ENCODE assay signal across 9 mouse cellular contexts in the genomic region with DNA sequence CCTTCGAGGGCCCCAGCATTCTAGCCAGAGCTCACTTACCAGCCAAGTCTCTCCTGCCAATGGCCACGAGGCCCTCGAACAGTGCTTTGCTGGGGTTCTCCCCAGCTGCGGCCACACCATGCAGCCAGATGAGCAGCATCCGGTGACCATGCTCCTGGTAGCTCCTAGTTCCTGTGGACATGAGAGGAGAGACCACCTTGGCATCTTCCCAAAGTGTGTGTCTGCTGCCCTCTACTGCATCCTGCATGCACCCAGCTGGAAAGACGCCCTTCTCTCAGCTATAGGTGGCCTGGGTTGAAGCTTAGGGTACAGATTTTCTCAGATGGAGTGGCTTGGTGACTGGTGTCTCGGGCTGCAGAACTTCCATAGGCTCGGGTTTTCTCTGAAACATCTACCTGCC. TPM values are rescaled to one million over a fixed set of nuclear protein-coding genes. Genes with fewer than 3 reads are reported as not detected.
DNase-seq lines count a peak whose midpoint lies in the region; ATAC-seq and TF ChIP-seq lines count a peak whose summit lies in the region.
"Had no signal": no experiment of that assay in that cellular context is flagged by ENCODE, and none has a peak within 500 bp of the region (broad histone marks: within the 10 kb centered on the region; RNA-seq: fewer than 3 reads in every experiment).

No protein-coding gene starts in this region.

- peak; percentile 71 for TF ChIP-seq CTCF in intestine, postnatal 0 days (IDR thresholded peaks at IDR 0.05; ENCODE audit: low read depth)

- H3K9me3 ChIP-seq in intestine, postnatal 0 days (ENCODE audit: control insufficient read depth): no peaks in the 10 kb centered on the region
- H3K9me3 ChIP-seq in intestine, embryonic 15.5 days: no peaks in the 10 kb centered on the region
- no peaks in the 10 kb centered on the region for H3K9me3 ChIP-seq in limb, embryonic 11.5 days (ENCODE audit: control insufficient read depth, low read length)
- H3K9me3 ChIP-seq: neural tube, embryonic 12.5 days had no signal

- H3K9ac ChIP-seq in intestine, postnatal 0 days (ENCODE audit: low read depth, low read length): no peak overlapping the region
- no peak overlapping the region for H3K9ac ChIP-seq in intestine, embryonic 15.5 days
- no peak overlapping the region for H3K9ac ChIP-seq in limb, embryonic 11.5 days (ENCODE audit: low read length)
- H3K9ac ChIP-seq: neural tube, embryonic 12.5 days had no signal

- no peaks in the 10 kb centered on the region for H3K27me3 ChIP-seq in intestine, postnatal 0 days (replicated peaks; ENCODE audit: control insufficient read depth, insufficient read depth, low read length)
- 0 out of 2 replicates have a peak, but pooled peaks cover 3% of the 10 kb centered on the region for H3K27me3 ChIP-seq in intestine, embryonic 15.5 days (replicated peaks)
- no peaks in the 10 kb centered on the region for H3K27me3 ChIP-seq in limb, embryonic 11.5 days (ENCODE audit: control insufficient read depth, insufficient read depth, low read length)
- H3K27me3 ChIP-seq: neural tube, embryonic 12.5 days had no signal

- H3K4me3 ChIP-seq in intestine, postnatal 0 days (ENCODE audit: low read depth, low read length): no peak overlapping the region
- H3K4me3 ChIP-seq in intestine, embryonic 15.5 days (replicated peaks): no peak overlapping the region
- H3K4me3 ChIP-seq in limb, embryonic 11.5 days (ENCODE audit: low read depth, low read length): no peak overlapping the region
- H3K4me3 ChIP-seq: neural tube, embryonic 12.5 days had no signal

- DNase-seq in thymus, postnatal 4 days: peak; percentile 34
- no peak for DNase-seq in thymus, postnatal 0 days (ENCODE audit: low spot score)
- DNase-seq in limb, embryonic 11.5 days (ENCODE audit: low spot score): peak; percentile 45
- DNase-seq in urinary bladder, adult 2 months (ENCODE audit: low spot score): no peak
- no peak for DNase-seq in layer of hippocampus, adult 18-20 months (ENCODE audit: low spot score in 2 of 2)

- no peak overlapping the region for H3K27ac ChIP-seq in intestine, postnatal 0 days (ENCODE audit: low read depth, low read length)
- no peak overlapping the region for H3K27ac ChIP-seq in intestine, embryonic 15.5 days
- no peak overlapping the region for H3K27ac ChIP-seq in limb, embryonic 11.5 days (replicated peaks; ENCODE audit: low read depth, low read length)
- H3K27ac ChIP-seq: neural tube, embryonic 12.5 days had no signal

- 61% methylated on average over 8 of the region's 8 CpGs for WGBS in intestine, postnatal 0 days
- WGBS in intestine, embryonic 15.5 days: 42% methylated on average over 8 of the region's 8 CpGs
- 63% methylated on average over 8 of the region's 8 CpGs for WGBS in limb, embryonic 11.5 days

- ATAC-seq in intestine, postnatal 0 days: no peak
- no peak for ATAC-seq in intestine, embryonic 15.5 days
- no peak for ATAC-seq in limb, embryonic 11.5 days (ENCODE audit: insufficient number of reproducible peaks, low FRiP score, low TSS enrichment, low read depth)
- no peak for ATAC-seq in monocyte, adult 5-6 weeks (replicated peaks; ENCODE audit: insufficient number of reproducible peaks, low FRiP score, low TSS enrichment, poor library complexity, severe bottlenecking)

- H3K36me3 ChIP-seq in intestine, postnatal 0 days (ENCODE audit: control insufficient read depth, insufficient read depth): no peaks in the 10 kb centered on the region
- H3K36me3 ChIP-seq in intestine, embryonic 15.5 days: no peaks in the 10 kb centered on the region
- no peaks in the 10 kb centered on the region for H3K36me3 ChIP-seq in limb, embryonic 11.5 days (ENCODE audit: control insufficient read depth, insufficient read depth, low read length)
- H3K36me3 ChIP-seq: neural tube, embryonic 12.5 days had no signal

- H3K4me2 ChIP-seq in intestine, postnatal 0 days (replicated peaks; ENCODE audit: low read depth): no peak overlapping the region
- H3K4me2 ChIP-seq in intestine, embryonic 15.5 days (replicated peaks): no peak overlapping the region
- no peak overlapping the region for H3K4me2 ChIP-seq in limb, embryonic 11.5 days (ENCODE audit: low read depth, severe bottlenecking)
- H3K4me2 ChIP-seq: neural tube, embryonic 12.5 days had no signal

- H3K4me1 ChIP-seq in intestine, postnatal 0 days (replicated peaks; ENCODE audit: control insufficient read depth, insufficient read depth, low read length): no peaks in the 10 kb centered on the region
- H3K4me1 ChIP-seq in intestine, embryonic 15.5 days (replicated peaks): 0 out of 2 replicates have a peak, but pooled peaks cover 3% of the 10 kb centered on the region
- no peaks in the 10 kb centered on the region for H3K4me1 ChIP-seq in limb, embryonic 11.5 days (ENCODE audit: control insufficient read depth, insufficient read depth, low read length)
- H3K4me1 ChIP-seq: neural tube, embryonic 12.5 days had no signal

RNA-seq across cellular contexts. Expression of a gene that starts 17.8 kb away (rescaled TPM):
- not detected in 2 replicates for polyA plus RNA-seq in intestine, postnatal 0 days (2015; fragmentation: Nextera tagmentation; extraction: Ambion mirVana)
- not detected in 2 replicates for polyA plus RNA-seq in intestine, embryonic 15.5 days (2015; fragmentation: Nextera tagmentation; extraction: Ambion mirVana)
- 0.12 TPM in 2 replicates for polyA plus RNA-seq in thymus, postnatal 0 days (2015; fragmentation: Nextera tagmentation; extraction: Ambion mirVana)
- not detected in 2 replicates for polyA plus RNA-seq in limb, embryonic 11.5 days (2014; fragmentation: Nextera tagmentation; extraction: Ambion mirVana)
- 21.8 and 33.9 TPM in 2 replicates for polyA plus RNA-seq in urinary bladder, adult 2 months (2012; rRNA removed)
- total RNA-seq in monocyte, adult 5-6 weeks (2017): 3.5 to 6.1 TPM (median 3.8 TPM) in 3 replicates
- 1 to 10 TPM; 3.6 to 3.7 TPM for total RNA-seq in layer of hippocampus, adult 18-20 months (2021)

RNA-seq across cellular contexts. Expression of a gene that starts 41.4 kb away (rescaled TPM):
- polyA plus RNA-seq in intestine, postnatal 0 days (2015; fragmentation: Nextera tagmentation; extraction: Ambion mirVana): 85.8 and 86.3 TPM in 2 replicates
- polyA plus RNA-seq in intestine, embryonic 15.5 days (2015; fragmentation: Nextera tagmentation; extraction: Ambion mirVana): 90.2 and 102 TPM in 2 replicates
- polyA plus RNA-seq in thymus, postnatal 0 days (2015; fragmentation: Nextera tagmentation; extraction: Ambion mirVana): 105 and 115 TPM in 2 replicates
- 114 and 121 TPM in 2 replicates for polyA plus RNA-seq in limb, embryonic 11.5 days (2014; fragmentation: Nextera tagmentation; extraction: Ambion mirVana)
- polyA plus RNA-seq in urinary bladder, adult 2 months (2012; rRNA removed): 42.6 and 46.8 TPM in 2 replicates
- 55.6 to 62.9 TPM (median 60.9 TPM) in 3 replicates for total RNA-seq in monocyte, adult 5-6 weeks (2017)
- total RNA-seq in layer of hippocampus, adult 18-20 months (2021): 10 to 100 TPM; 33.0 to 34.1 TPM

Comparison
In these comparisons a context has a peak if more than half of its experiments do, and no peak if none do; other contexts are left out.
1. DNase-seq: peak in thymus, postnatal 4 days (single experiment) and limb, embryonic 11.5 days (single experiment); none in thymus, postnatal 0 days (single experiment), urinary bladder, adult 2 months (single experiment) and layer of hippocampus, adult 18-20 months (0 of 2).
2. RNA of a gene that starts 17.8 kb away (polyA plus RNA-seq): 21.8 to 33.9 TPM in urinary bladder, adult 2 months; 0.12 TPM in thymus, postnatal 0 days, not detected in intestine, embryonic 15.5 days, not detected in intestine, postnatal 0 days and not detected in limb, embryonic 11.5 days; every median in the first group is over 10 times any median in the second.